Comparison of ENCODE assay signal across 20 mouse cellular contexts in genomic region chr1:76832311-76832710, GRCm38 (mm10).
DNase-seq lines count a peak whose midpoint lies in the region; ATAC-seq and TF ChIP-seq lines count a peak whose summit lies in the region.
"Had no signal": no experiment of that assay in that cellular context is flagged by ENCODE, and none has a peak within 500 bp of the region (broad histone marks: within the 10 kb centered on the region; RNA-seq: fewer than 3 reads in every experiment).

No protein-coding gene starts in this region.

- H3K36me3 ChIP-seq in lung, postnatal 0 days (ENCODE audit: insufficient read depth, low read length): no peaks in the 10 kb centered on the region
- H3K36me3 ChIP-seq in limb, embryonic 14.5 days (ENCODE audit: control insufficient read depth, insufficient read depth, low read length): no peaks in the 10 kb centered on the region
- no peaks in the 10 kb centered on the region for H3K36me3 ChIP-seq in forebrain, embryonic 14.5 days (ENCODE audit: control insufficient read depth, insufficient read depth, low read length)
- H3K36me3 ChIP-seq: embryonic facial prominence, embryonic 13.5 days; forebrain, embryonic 12.5 days; heart, embryonic 13.5 days; hindbrain, embryonic 15.5 days had no signal

- no peaks in the 10 kb centered on the region for H3K9me3 ChIP-seq in lung, postnatal 0 days (ENCODE audit: low read length)
- H3K9me3 ChIP-seq in limb, embryonic 14.5 days (ENCODE audit: control insufficient read depth, low read length): no peaks in the 10 kb centered on the region
- no peaks in the 10 kb centered on the region for H3K9me3 ChIP-seq in forebrain, embryonic 14.5 days (replicated peaks; ENCODE audit: control insufficient read depth, low read length)
- H3K9me3 ChIP-seq: embryonic facial prominence, embryonic 13.5 days; forebrain, embryonic 12.5 days; heart, embryonic 13.5 days; hindbrain, embryonic 15.5 days had no signal

- no peak overlapping the region for H3K9ac ChIP-seq in lung, postnatal 0 days (replicated peaks; ENCODE audit: low read depth)
- H3K9ac ChIP-seq in limb, embryonic 14.5 days (ENCODE audit: low read depth, low read length, severe bottlenecking): no peak overlapping the region
- no peak overlapping the region for H3K9ac ChIP-seq in forebrain, embryonic 14.5 days (ENCODE audit: low read length)
- H3K9ac ChIP-seq: embryonic facial prominence, embryonic 13.5 days; forebrain, embryonic 12.5 days; forebrain, postnatal 0 days; heart, embryonic 13.5 days; hindbrain, embryonic 15.5 days had no signal

- no peak overlapping the region for H3K4me3 ChIP-seq in lung, postnatal 0 days (ENCODE audit: low read depth, low read length)
- no peak overlapping the region for H3K4me3 ChIP-seq in limb, embryonic 14.5 days (replicated peaks; ENCODE audit: low read length)
- H3K4me3 ChIP-seq in forebrain, embryonic 14.5 days (ENCODE audit: low read depth, low read length): no peak overlapping the region
- H3K4me3 ChIP-seq: embryonic facial prominence, embryonic 13.5 days; forebrain, embryonic 12.5 days; gastrocnemius, adult 2 months; heart, embryonic 13.5 days; hindbrain, embryonic 15.5 days had no signal

- TF ChIP-seq CTCF in lung, postnatal 0 days (IDR thresholded peaks at IDR 0.05): no peak

- H3K4me2 ChIP-seq in lung, postnatal 0 days (replicated peaks; ENCODE audit: low read depth, low read length): no peak overlapping the region
- H3K4me2 ChIP-seq in limb, embryonic 14.5 days (replicated peaks; ENCODE audit: low read depth, low read length, severe bottlenecking): no peak overlapping the region
- no peak overlapping the region for H3K4me2 ChIP-seq in forebrain, embryonic 14.5 days (ENCODE audit: low read length)
- H3K4me2 ChIP-seq: embryonic facial prominence, embryonic 13.5 days; forebrain, embryonic 12.5 days; heart, embryonic 13.5 days; hindbrain, embryonic 15.5 days had no signal

- H3K27ac ChIP-seq in lung, postnatal 0 days (ENCODE audit: low read length): no peak overlapping the region
- no peak overlapping the region for H3K27ac ChIP-seq in limb, embryonic 14.5 days (replicated peaks; ENCODE audit: low read depth, low read length)
- H3K27ac ChIP-seq in forebrain, embryonic 14.5 days (ENCODE audit: low read depth, low read length): no peak overlapping the region
- H3K27ac ChIP-seq: embryonic facial prominence, embryonic 13.5 days; forebrain, embryonic 12.5 days; gastrocnemius, adult 2 months; heart, embryonic 13.5 days; hindbrain, embryonic 15.5 days had no signal

- H3K27me3 ChIP-seq in lung, postnatal 0 days (replicated peaks; ENCODE audit: insufficient read depth, low read length): no peaks in the 10 kb centered on the region
- no peaks in the 10 kb centered on the region for H3K27me3 ChIP-seq in limb, embryonic 14.5 days (ENCODE audit: control insufficient read depth, insufficient read depth, low read length)
- H3K27me3 ChIP-seq in forebrain, embryonic 14.5 days (replicated peaks; ENCODE audit: control insufficient read depth, insufficient read depth, low read length): no peaks in the 10 kb centered on the region
- H3K27me3 ChIP-seq: embryonic facial prominence, embryonic 13.5 days; forebrain, embryonic 12.5 days; heart, embryonic 13.5 days; hindbrain, embryonic 15.5 days had no signal

- 17% methylated on average over 2 of the region's 2 CpGs for WGBS in lung, postnatal 0 days
- WGBS in limb, embryonic 14.5 days: 7% methylated on average over 2 of the region's 2 CpGs
- 82% methylated on average over 2 of the region's 2 CpGs for WGBS in forebrain, embryonic 14.5 days

- no peak for TF ChIP-seq EP300 in lung, postnatal 0 days (IDR thresholded peaks at IDR 0.05)

- no peaks in the 10 kb centered on the region for H3K4me1 ChIP-seq in lung, postnatal 0 days (ENCODE audit: insufficient read depth, low read depth, low read length)
- H3K4me1 ChIP-seq in limb, embryonic 14.5 days (ENCODE audit: control insufficient read depth, insufficient read depth, low read length): 0 out of 2 replicates have a peak, but pooled peaks cover 6% of the 10 kb centered on the region
- H3K4me1 ChIP-seq in forebrain, embryonic 14.5 days (ENCODE audit: control insufficient read depth, insufficient read depth, low read length): no peaks in the 10 kb centered on the region
- H3K4me1 ChIP-seq: embryonic facial prominence, embryonic 13.5 days; heart, embryonic 13.5 days; hindbrain, embryonic 15.5 days had no signal

- no peak for ATAC-seq in lung, postnatal 0 days
- no peak for ATAC-seq in limb, embryonic 14.5 days (ENCODE audit: low FRiP score, low read depth)
- ATAC-seq in forebrain, embryonic 14.5 days: no peak
- ATAC-seq: forebrain, postnatal 0 days; inflammation-experienced regulatory T-cells, adult 6 months had no signal

- DNase-seq in lung, postnatal 0 days (ENCODE audit: low spot score): peak; percentile 8
- DNase-seq in lung, postnatal 36 days: no peak
- peak; percentile 84 for DNase-seq in forelimb bud, embryonic 11.5 days (ENCODE audit: low read depth, low spot score)
- peak; percentile 22 for DNase-seq in limb, embryonic 14.5 days (ENCODE audit: low spot score)
- DNase-seq in urinary bladder, postnatal 14 days (ENCODE audit: low spot score): no peak
- DNase-seq in forebrain, embryonic 14.5 days (ENCODE audit: low spot score): no peak
- DNase-seq: adrenal gland, adult 8-10 months; adrenal gland, postnatal 36 days; cerebellum, adult 11 months; cerebellum, adult 8-10 months; cerebellum, postnatal 14 days; forebrain, postnatal 0 days; gastrocnemius, adult 2 months; gastrocnemius, postnatal 25 days; heart, postnatal 36 days had no signal

- TF ChIP-seq POLR2A in limb, embryonic 14.5 days (IDR thresholded peaks at IDR 0.05; ENCODE audit: borderline replicate concordance, extremely low read depth, insufficient read depth, insufficient read length): no peak

Comparison
In these comparisons a context has a peak if more than half of its experiments do, and no peak if none do; other contexts are left out.
1. DNase-seq: peak in lung, postnatal 0 days (single experiment), forelimb bud, embryonic 11.5 days (single experiment) and limb, embryonic 14.5 days (single experiment); none in lung, postnatal 36 days (single experiment), urinary bladder, postnatal 14 days (single experiment) and forebrain, embryonic 14.5 days (single experiment).